Mouse (Mus musculus) large intestine, adult 2 months (tissue): ENCODE results near the gene Sec14l3. TPM values are rescaled to one million over a fixed set of nuclear protein-coding genes. Genes with fewer than 3 reads are reported as not detected.

ENCODE experiments used
- DNase-seq: peaks from one replicate; pipeline ENCODE4 v3.0.0-alpha.2; 2012; ENCODE audit warnings: low read depth, low spot score
- WGBS: fragments of 180-500 bp; shearing (Covaris S2); methylation state at CpG from one replicate; pipeline ENCODE4 v1.1.7; 2018; 5-methylcytosine and 5-hydroxymethylcytosine counted together
- polyA plus RNA-seq: library from polyadenylated mRNA; depleted of rRNA; stranded (reverse); fragments of >200 nt; gene quantifications from 2 replicates; pipeline ENCODE4 v1.2.3, GENCODE M21; 2012; rRNA removed

The Sec14l3 gene
- polyA plus RNA-seq, 1 experiment: not detected

- DNase-seq: no peak
- 69% methylated on average over 5 of the region's 5 CpGs for WGBS
Measured at GRCm38 (mm10) chr11:4122226-4122625, 57.6 kb downstream of the Sec14l3 start.

GRCm38 (mm10) chr11:4122742-4123579 is 58.3 kb downstream of the Sec14l3 start, which contains the start of gene Sec14l2:
Gene Sec14l2 (minus strand): TSS chr11:4123415.
- 72% methylated on average over 10 of the region's 10 CpGs for WGBS
- DNase-seq: no peak

- no peak for DNase-seq
- 60% methylated on average over 5 of the region's 5 CpGs for WGBS
Measured at GRCm38 (mm10) chr11:4123922-4124321, 59.3 kb downstream of the Sec14l3 start.

GRCm38 (mm10) chr11:4127059-4127458 is 62.4 kb downstream of the Sec14l3 start:
- DNase-seq: no peak
- WGBS: 89% methylated on average over 1 of the region's 1 CpGs

Other genes with a start within 250 kb of the Sec14l3 start
- gene Osbp2, start 200.9 kb upstream of the Sec14l3 start, polyA plus RNA-seq: 0.23 and 0.68 TPM in 2 replicates
- 0.33 and 0.58 TPM in 2 replicates for gene 4921536K21Rik, start 169.7 kb upstream of the Sec14l3 start, polyA plus RNA-seq
- 4.0 TPM in 2 replicates for gene Dusp18, start 169.6 kb upstream of the Sec14l3 start, polyA plus RNA-seq
- gene Slc35e4, start 150.2 kb upstream of the Sec14l3 start, polyA plus RNA-seq: 3.0 and 3.5 TPM in 2 replicates
- gene Tcn2, start 132.7 kb upstream of the Sec14l3 start, polyA plus RNA-seq: 292 and 424 TPM in 2 replicates
- 34.1 and 34.2 TPM in 2 replicates for gene Pes1, start 100.9 kb upstream of the Sec14l3 start, polyA plus RNA-seq
- gene 4930556J24Rik, start 88.1 kb upstream of the Sec14l3 start, polyA plus RNA-seq: 0.23 TPM in 1 of 2 replicates, not detected in the other
- gene Gal3st1, start 81.2 kb upstream of the Sec14l3 start, polyA plus RNA-seq: 44.4 and 68.9 TPM in 2 replicates
- gene Sec14l4, start 33.4 kb upstream of the Sec14l3 start, polyA plus RNA-seq: 0.05 TPM in 1 of 2 replicates, not detected in the other
- 18.0 and 26.5 TPM in 2 replicates for gene Mtfp1, start 30.6 kb downstream of the Sec14l3 start, polyA plus RNA-seq
- gene Sec14l2, start 58.6 kb downstream of the Sec14l3 start, polyA plus RNA-seq: 15.1 and 54.4 TPM in 2 replicates
- 16.1 and 16.4 TPM in 2 replicates for gene Rnf215, start 70.4 kb downstream of the Sec14l3 start, polyA plus RNA-seq
- 2.7 and 2.9 TPM in 2 replicates for gene Ccdc157, start 95.5 kb downstream of the Sec14l3 start, polyA plus RNA-seq
- 21.0 and 27.8 TPM in 2 replicates for gene Sf3a1, start 95.5 kb downstream of the Sec14l3 start, polyA plus RNA-seq
- gene Tbc1d10a, start 121.9 kb downstream of the Sec14l3 start, polyA plus RNA-seq: 30.9 and 35.5 TPM in 2 replicates
- 3.4 and 4.5 TPM in 2 replicates for gene Castor1, start 153.4 kb downstream of the Sec14l3 start, polyA plus RNA-seq
- gene Osm, start 171.6 kb downstream of the Sec14l3 start, polyA plus RNA-seq: 0.44 and 0.60 TPM in 2 replicates
- gene Lif, start 192.7 kb downstream of the Sec14l3 start, polyA plus RNA-seq: 2.9 and 4.0 TPM in 2 replicates